In genomic region chrX:13281329-13282088, GRCm38 (mm10) we compare ENCODE assay signal across 8 mouse cellular contexts. TPM values are rescaled to one million over a fixed set of nuclear protein-coding genes. Genes with fewer than 3 reads are reported as not detected.
DNase-seq lines count a peak whose midpoint lies in the region; ATAC-seq and TF ChIP-seq lines count a peak whose summit lies in the region.

No protein-coding gene starts in this region.

- H3K4me3 ChIP-seq in bone marrow, adult 2 months (replicated peaks; ENCODE audit: control insufficient read depth, low read depth, low read length), result peak overlapping the region; percentile 95
- peak overlapping the region; percentile 92 for H3K4me3 ChIP-seq in embryonic facial prominence, embryonic 14.5 days (ENCODE audit: low read depth, low read length)
- peak overlapping the region; percentile 90 for H3K4me3 ChIP-seq in heart, embryonic 10.5 days
- peak overlapping the region; percentile 89 for H3K4me3 ChIP-seq in kidney, embryonic 15.5 days (replicated peaks)
- peak overlapping the region; percentile 84 for H3K4me3 ChIP-seq in midbrain, postnatal 0 days (ENCODE audit: low read depth, low read length)

- H3K9me3 ChIP-seq in embryonic facial prominence, embryonic 14.5 days (ENCODE audit: control insufficient read depth, low read length), result no peaks in the 10 kb centered on the region
- no peaks in the 10 kb centered on the region for H3K9me3 ChIP-seq in heart, embryonic 10.5 days
- H3K9me3 ChIP-seq in kidney, embryonic 15.5 days (replicated peaks), result no peaks in the 10 kb centered on the region
- H3K9me3 ChIP-seq in midbrain, postnatal 0 days (ENCODE audit: low read length), result no peaks in the 10 kb centered on the region

- TF ChIP-seq CTCF in bone marrow, adult 2 months (IDR thresholded peaks at IDR 0.05; ENCODE audit: control insufficient read depth, insufficient read depth, low read length), result no peak
- no peak for TF ChIP-seq CTCF in midbrain, postnatal 0 days (IDR thresholded peaks at IDR 0.05)

- no peak for TF ChIP-seq POLR2A in bone marrow, adult 2 months (IDR thresholded peaks at IDR 0.05; ENCODE audit: borderline replicate concordance, control insufficient read depth, low read depth, low read length)

- peak overlapping the region; percentile 96 for H3K27ac ChIP-seq in bone marrow, adult 2 months (ENCODE audit: control insufficient read depth, insufficient read depth, low read depth, low read length, poor library complexity)
- peak overlapping the region; percentile 99 for H3K27ac ChIP-seq in embryonic facial prominence, embryonic 14.5 days (replicated peaks; ENCODE audit: low read depth, low read length)
- H3K27ac ChIP-seq in heart, embryonic 10.5 days, result peak overlapping the region; percentile 99
- H3K27ac ChIP-seq in kidney, embryonic 15.5 days, result peak overlapping the region; percentile 99
- H3K27ac ChIP-seq in midbrain, postnatal 0 days (ENCODE audit: low read depth, low read length), result peak overlapping the region; percentile 99

- H3K4me1 ChIP-seq in bone marrow, adult 2 months (ENCODE audit: control insufficient read depth, insufficient read depth, low read length), result no peaks in the 10 kb centered on the region; the same call in 1 of the 2 replicates
- H3K4me1 ChIP-seq in embryonic facial prominence, embryonic 14.5 days (ENCODE audit: control insufficient read depth, insufficient read depth, low read length), result 0 out of 2 replicates have a peak, but pooled peaks cover 4% of the 10 kb centered on the region
- no peaks in the 10 kb centered on the region for H3K4me1 ChIP-seq in heart, embryonic 10.5 days
- H3K4me1 ChIP-seq in kidney, embryonic 15.5 days, result peaks cover 14% of the 10 kb centered on the region; the same call in 1 of the 2 replicates
- no peaks in the 10 kb centered on the region for H3K4me1 ChIP-seq in midbrain, postnatal 0 days (ENCODE audit: insufficient read depth, low read length)

- H3K27me3 ChIP-seq in embryonic facial prominence, embryonic 14.5 days (replicated peaks; ENCODE audit: control insufficient read depth, insufficient read depth, low read length), result 0 out of 2 replicates have a peak, but pooled peaks cover 4% of the 10 kb centered on the region
- no peaks in the 10 kb centered on the region for H3K27me3 ChIP-seq in heart, embryonic 10.5 days (ENCODE audit: insufficient read depth, poor library complexity, severe bottlenecking)
- H3K27me3 ChIP-seq in kidney, embryonic 15.5 days, result peaks cover 5% of the 10 kb centered on the region; the same call in 1 of the 2 replicates
- H3K27me3 ChIP-seq in midbrain, postnatal 0 days (ENCODE audit: insufficient read depth, low read length), result no peaks in the 10 kb centered on the region

- 3% methylated on average over 77 of the region's 89 CpGs for WGBS in bone marrow, adult 2 months
- 0% methylated on average over 12 of the region's 89 CpGs for WGBS in embryonic facial prominence, embryonic 14.5 days
- WGBS in heart, embryonic 10.5 days, result 1% methylated on average over 82 of the region's 89 CpGs
- WGBS in kidney, embryonic 15.5 days, result under 1% methylated on average over 50 of the region's 89 CpGs
- under 1% methylated on average over 45 of the region's 89 CpGs for WGBS in midbrain, postnatal 0 days

- peak overlapping the region; percentile 59 for H3K4me2 ChIP-seq in embryonic facial prominence, embryonic 14.5 days (ENCODE audit: low read depth, low read length)
- H3K4me2 ChIP-seq in kidney, embryonic 15.5 days, result peak overlapping the region; percentile 76
- peak overlapping the region; percentile 64 for H3K4me2 ChIP-seq in midbrain, postnatal 0 days (ENCODE audit: low read depth, low read length, poor library complexity, severe bottlenecking)

- peak overlapping the region; percentile 99 for H3K9ac ChIP-seq in embryonic facial prominence, embryonic 14.5 days (ENCODE audit: low read depth, low read length)
- H3K9ac ChIP-seq in kidney, embryonic 15.5 days, result peak overlapping the region; percentile 98
- peak overlapping the region; percentile 95 for H3K9ac ChIP-seq in midbrain, postnatal 0 days (replicated peaks; ENCODE audit: low read length, poor library complexity, severe bottlenecking)

- H3K36me3 ChIP-seq in embryonic facial prominence, embryonic 14.5 days (ENCODE audit: control insufficient read depth, insufficient read depth, low read length), result peaks cover 27% of the 10 kb centered on the region
- H3K36me3 ChIP-seq in heart, embryonic 10.5 days, result peaks cover 31% of the 10 kb centered on the region
- H3K36me3 ChIP-seq in kidney, embryonic 15.5 days, result peaks cover 24% of the 10 kb centered on the region
- no peaks in the 10 kb centered on the region for H3K36me3 ChIP-seq in midbrain, postnatal 0 days (ENCODE audit: insufficient read depth, low read length)

- ATAC-seq in embryonic facial prominence, embryonic 14.5 days (ENCODE audit: low read depth), result peak; percentile 75
- ATAC-seq in kidney, embryonic 15.5 days (replicated peaks; ENCODE audit: low FRiP score), result peak; percentile 77
- peak; percentile 78 for ATAC-seq in midbrain, postnatal 0 days (ENCODE audit: low FRiP score)

- DNase-seq in 416B (ENCODE audit: low read depth) (peak; percentile 55), liver (peak; percentile 82)
- DNase-seq in embryonic facial prominence, embryonic 14.5 days (ENCODE audit: low spot score), result peak; percentile 72
- DNase-seq in heart, embryonic 10.5 days (ENCODE audit: low spot score), result peak; percentile 79
- DNase-seq in midbrain, postnatal 0 days (ENCODE audit: low spot score), result peak; percentile 74
- DNase-seq in spleen, postnatal 14 days (ENCODE audit: low spot score in 2 of 2), result peak; percentile 14 to 49

RNA-seq across cellular contexts. Expression of gene Ddx3x, which starts 0.7 kb away (rescaled TPM):
- 40.6 and 96.2 TPM in 2 replicates for polyA plus RNA-seq in bone marrow, adult 2 months (2011; ENCODE audit: insufficient read depth, insufficient read length, low replicate concordance, missing spikeins)
- polyA plus RNA-seq in embryonic facial prominence, embryonic 14.5 days (2014; fragmentation: Nextera tagmentation; extraction: Ambion mirVana), result 123 and 132 TPM in 2 replicates
- 101 and 118 TPM in 2 replicates for polyA plus RNA-seq in heart, embryonic 10.5 days (2016; fragmentation: Nextera tagmentation; extraction: Ambion mirVana)
- 130 and 133 TPM in 2 replicates for polyA plus RNA-seq in kidney, embryonic 15.5 days (2015; fragmentation: Nextera tagmentation; extraction: Ambion mirVana)
- total RNA-seq in midbrain, postnatal 0 days (2014; rRNA removed), result 120 and 161 TPM in 2 replicates
- 80.6 and 109 TPM in 2 replicates for polyA plus RNA-seq in midbrain, postnatal 0 days (2015; fragmentation: Nextera tagmentation; extraction: Ambion mirVana)

Comparison
In these comparisons a context has a peak if more than half of its experiments do, and no peak if none do; other contexts are left out.
1. Peak in every context shown above with its lines: DNase-seq, ATAC-seq, H3K4me3 ChIP-seq and H3K27ac ChIP-seq.
2. DNase-seq: peak in every context shown above with its lines; median percentile 82 in liver; 79 in heart, embryonic 10.5 days; 74 in midbrain, postnatal 0 days; 72 in embryonic facial prominence, embryonic 14.5 days; 55 in 416B; 32 in spleen, postnatal 14 days.